8 mouse cellular contexts compared by ENCODE assay signal in genomic region chr5:103927429-103928195, GRCm38 (mm10). TPM values are rescaled to one million over a fixed set of nuclear protein-coding genes. Genes with fewer than 3 reads are reported as not detected.
DNase-seq lines count a peak whose midpoint lies in the region; ATAC-seq and TF ChIP-seq lines count a peak whose summit lies in the region.

No protein-coding gene starts in this region.

- no peak overlapping the region for H3K27ac ChIP-seq in heart, embryonic 11.5 days (ENCODE audit: low read depth, low read length)
- H3K27ac ChIP-seq in kidney, embryonic 15.5 days: peak overlapping the region; percentile 42

- 22% methylated on average over 27 of the region's 27 CpGs for WGBS in heart, embryonic 11.5 days (ENCODE audit: insufficient replicate concordance)
- WGBS in kidney, embryonic 15.5 days: 15% methylated on average over 27 of the region's 27 CpGs

- peak; percentile 77 for ATAC-seq in erythroblast, adult 5-6 weeks (replicated peaks; ENCODE audit: low FRiP score, poor library complexity, severe bottlenecking)
- peak; percentile 57; the same call in 1 of the 2 replicates for ATAC-seq in heart, embryonic 11.5 days (replicated peaks; ENCODE audit: insufficient number of reproducible peaks, low FRiP score, low TSS enrichment)
- peak; percentile 73 for ATAC-seq in kidney, embryonic 15.5 days (replicated peaks; ENCODE audit: low FRiP score)
- ATAC-seq in monocyte, adult 5-6 weeks (replicated peaks; ENCODE audit: insufficient number of reproducible peaks, low FRiP score, low TSS enrichment, poor library complexity, severe bottlenecking): peak; percentile 90

- H3K79me2 ChIP-seq in C2C12 (ENCODE audit: control insufficient read depth, insufficient read depth): no peaks in the 10 kb centered on the region

- H3K27me3 ChIP-seq in C2C12 (ENCODE audit: control insufficient read depth, insufficient read depth, insufficient read length): no peaks in the 10 kb centered on the region
- no peaks in the 10 kb centered on the region for H3K27me3 ChIP-seq in heart, embryonic 11.5 days (ENCODE audit: control insufficient read depth, insufficient read depth, low read length)
- no peaks in the 10 kb centered on the region for H3K27me3 ChIP-seq in kidney, embryonic 15.5 days

- H3K4me2 ChIP-seq in heart, embryonic 11.5 days: peak overlapping the region; percentile 60
- H3K4me2 ChIP-seq in kidney, embryonic 15.5 days: peak overlapping the region; percentile 63

- peak; percentile 25 for TF ChIP-seq CTCF in C2C12 (IDR thresholded peaks at IDR 0.05; ENCODE audit: control insufficient read depth, insufficient read depth, insufficient read length)

- no peak overlapping the region for H3K4me3 ChIP-seq in C2C12 (ENCODE audit: insufficient read depth, poor library complexity, severe bottlenecking)
- H3K4me3 ChIP-seq in heart, embryonic 11.5 days (ENCODE audit: low read depth, low read length): peak overlapping the region; percentile 28
- peak overlapping the region; percentile 36 for H3K4me3 ChIP-seq in kidney, embryonic 15.5 days (replicated peaks)

- peak; percentile 88 for DNase-seq in brain, adult 2 months (ENCODE audit: low read depth, low spot score)
- peak; percentile 89 for DNase-seq in liver
- DNase-seq in spleen, postnatal 4 days (ENCODE audit: low spot score in 2 of 2): peak; percentile 80 to 95

- H3ac ChIP-seq in C2C12 (ENCODE audit: control insufficient read depth, insufficient read length, low read depth): no peak overlapping the region

- H3K4me1 ChIP-seq in heart, embryonic 11.5 days (ENCODE audit: control insufficient read depth, insufficient read depth, low read length): no peaks in the 10 kb centered on the region
- H3K4me1 ChIP-seq in kidney, embryonic 15.5 days: peaks cover 13% of the 10 kb centered on the region; the same call in 1 of the 2 replicates

- no peaks in the 10 kb centered on the region for H3K9me3 ChIP-seq in heart, embryonic 11.5 days (replicated peaks; ENCODE audit: control insufficient read depth, low read length)
- no peaks in the 10 kb centered on the region for H3K9me3 ChIP-seq in kidney, embryonic 15.5 days (replicated peaks)

- H3K9ac ChIP-seq in heart, embryonic 11.5 days (ENCODE audit: low read depth, low read length): peak overlapping the region; percentile 64
- H3K9ac ChIP-seq in kidney, embryonic 15.5 days: peak overlapping the region; percentile 52; the same call in 1 of the 2 replicates

- H3K36me3 ChIP-seq in C2C12 (ENCODE audit: control insufficient read depth, insufficient read depth): no peaks in the 10 kb centered on the region
- no peaks in the 10 kb centered on the region for H3K36me3 ChIP-seq in heart, embryonic 11.5 days (ENCODE audit: control insufficient read depth, insufficient read depth, low read length)
- no peaks in the 10 kb centered on the region for H3K36me3 ChIP-seq in kidney, embryonic 15.5 days

- no peaks in the 10 kb centered on the region for H3K79me3 ChIP-seq in C2C12 (ENCODE audit: low read depth)

TF ChIP-seq in C2C12, 6 proteins besides CTCF, POLR2A, EP300 and RAD21:
- TF ChIP-seq FOSL1 (IDR thresholded peaks at IDR 0.05; ENCODE audit: insufficient read depth, low read length, poor library complexity, severe bottlenecking) (no peak), MAX (IDR thresholded peaks at IDR 0.05) (no peak), USF1 (IDR thresholded peaks at IDR 0.05; ENCODE audit: low read depth) (no peak), MYOG (IDR thresholded peaks at IDR 0.05; ENCODE audit: control insufficient read depth, extremely low read depth, insufficient read length) (no peak), MYOD1 (IDR thresholded peaks at IDR 0.05; ENCODE audit: control insufficient read depth, insufficient read length, low read depth) (no peak), CEBPB (IDR thresholded peaks at IDR 0.05; ENCODE audit: low read depth) (no peak)

RNA-seq across cellular contexts. Expression of gene Klhl8, which starts 16.6 kb away (rescaled TPM):
- 1.1 TPM for polyA plus RNA-seq in C2C12 (2012; fragmentation: generic; extraction: Trizol)
- not detected in 2 replicates for total RNA-seq in erythroblast, adult 5-6 weeks (2015; ENCODE audit: low replicate concordance)
- total RNA-seq in erythroblast, adult 5-6 weeks (2017; ENCODE audit: low replicate concordance): 0.51 and 1.7 TPM in 2 replicates
- 6.7 and 10.9 TPM in 2 replicates for polyA plus RNA-seq in heart, embryonic 11.5 days (2014; fragmentation: Nextera tagmentation; extraction: Ambion mirVana)
- polyA plus RNA-seq in kidney, embryonic 15.5 days (2015; fragmentation: Nextera tagmentation; extraction: Ambion mirVana): 11.0 and 11.7 TPM in 2 replicates
- total RNA-seq in monocyte, adult 5-6 weeks (2017): 0.29 to 4.3 TPM (median 0.53 TPM) in 3 replicates

RNA-seq across cellular contexts. Expression of gene Hsd17b13, which starts 49.6 kb away (rescaled TPM):
- not detected for polyA plus RNA-seq in C2C12 (2012; fragmentation: generic; extraction: Trizol)
- total RNA-seq in erythroblast, adult 5-6 weeks (2015; ENCODE audit: low replicate concordance): not detected in 2 replicates
- total RNA-seq in erythroblast, adult 5-6 weeks (2017; ENCODE audit: low replicate concordance): 0.84 TPM in 1 of 2 replicates, not detected in the other
- 0.20 TPM in 1 of 2 replicates, not detected in the other for polyA plus RNA-seq in heart, embryonic 11.5 days (2014; fragmentation: Nextera tagmentation; extraction: Ambion mirVana)
- polyA plus RNA-seq in kidney, embryonic 15.5 days (2015; fragmentation: Nextera tagmentation; extraction: Ambion mirVana): 0.27 and 0.49 TPM in 2 replicates
- 0.68 TPM in 1 of 3 replicates, not detected in the others for total RNA-seq in monocyte, adult 5-6 weeks (2017)
